Mouse (Mus musculus) heart, embryonic 14.5 days (tissue): ENCODE measurements around the gene Crtc1. TPM values are rescaled to one million over a fixed set of nuclear protein-coding genes. Genes with fewer than 3 reads are reported as not detected.

Experiments used
- ATAC-seq: fragments of 200-750 bp; cut with Nextera tagmentation; 2 replicates; pipeline ENCODE4 v1.8.0; 2017; ENCODE audit warnings: low read depth, moderate TSS enrichment; ENCODE audit not compliant: insufficient number of reproducible peaks, insufficient read depth, low FRiP score
- H3K27ac ChIP-seq, 2 experiments: fragments of 200-500 bp in 1 of 2; fragments of 300-500 bp in 1 of 2; sonication (generic) in 1 of 2; replicated peaks in 1 of 2; 2 replicates each; pipeline ENCODE4 v1.5.1; 2012 to 2014; ENCODE audit warnings: low read depth in 2 of 2, low read length in 2 of 2, control low read depth in 1 of 2, mild to moderate bottlenecking in 1 of 2, mixed read lengths in 1 of 2; ENCODE audit not compliant: control insufficient read depth in 1 of 2, insufficient read depth in 1 of 2
- H3K27me3 ChIP-seq: fragments of 300-500 bp; sonication (generic); 2 replicates; pipeline ENCODE4 v1.6.1; 2014; ENCODE audit warnings: mild to moderate bottlenecking, low read length, control low read depth; ENCODE audit not compliant: control insufficient read depth, insufficient read depth
- H3K36me3 ChIP-seq: fragments of 300-500 bp; sonication (generic); 2 replicates; pipeline ENCODE4 v1.6.1; 2014; ENCODE audit warnings: mild to moderate bottlenecking, control low read depth, low read length, mixed read lengths; ENCODE audit not compliant: control insufficient read depth, insufficient read depth
- H3K4me1 ChIP-seq, 2 experiments: fragments of 200-500 bp in 1 of 2; fragments of 300-500 bp in 1 of 2; sonication (generic) in 1 of 2; 2 replicates each; pipeline ENCODE4 v1.6.1; 2012 to 2014; ENCODE audit warnings: low read length in 2 of 2, control low read depth in 1 of 2, mixed read lengths in 1 of 2; ENCODE audit not compliant: control insufficient read depth in 2 of 2, insufficient read depth in 2 of 2
- H3K4me2 ChIP-seq: fragments of 300-500 bp; sonication (generic); 2 replicates; pipeline ENCODE4 v1.6.1; 2014; ENCODE audit warnings: mild to moderate bottlenecking, low read length
- H3K4me3 ChIP-seq, 2 experiments: fragments of 200-500 bp in 1 of 2; fragments of 300-500 bp in 1 of 2; sonication (generic) in 1 of 2; 2 replicates each; pipeline ENCODE4 v1.5.1; 2012 to 2014; ENCODE audit warnings: low read length in 2 of 2, mild to moderate bottlenecking in 2 of 2, control low read depth in 1 of 2, low read depth in 1 of 2, moderate library complexity in 1 of 2; ENCODE audit not compliant: control insufficient read depth in 1 of 2, insufficient read depth in 1 of 2
- H3K9ac ChIP-seq: fragments of 300-500 bp; sonication (generic); 2 replicates; pipeline ENCODE4 v1.6.1; 2014; ENCODE audit warnings: mild to moderate bottlenecking, low read length
- H3K9me3 ChIP-seq: fragments of 300-500 bp; sonication (generic); 2 replicates; pipeline ENCODE4 v1.6.1; 2016; ENCODE audit warnings: low read length, control low read depth; ENCODE audit not compliant: control insufficient read depth
- WGBS: fragments of 180-500 bp; shearing (Covaris S2); extraction: QIAGEN DNeasy Blood & Tissue Kit; methylation state at CpG from one replicate; pipeline ENCODE4 v1.1.7; 2014; 5-methylcytosine and 5-hydroxymethylcytosine counted together
- polyA plus RNA-seq: library from polyadenylated mRNA; unstranded; fragments of >200 nt; fragmentation: Nextera tagmentation; extraction: Ambion mirVana; gene quantifications from 2 replicates; pipeline ENCODE4 v1.2.1, GENCODE M21; 2014

Gene Crtc1
- polyA plus RNA-seq, 1 experiment from 2014 or later, result 12.2 TPM

GRCm38 (mm10) chr8:70467229-70467725, 27.9 kb upstream of the Crtc1 start:
- no peak overlapping the region for H3K9ac ChIP-seq
- ATAC-seq, result no peak
- H3K4me3 ChIP-seq, result no peak overlapping the region
- 66% methylated on average over 5 of the region's 5 CpGs for WGBS
- H3K36me3 ChIP-seq, result no peaks in the 10 kb centered on the region
- no peak overlapping the region for H3K27ac ChIP-seq
- H3K4me1 ChIP-seq, result peaks cover 42% of the 10 kb centered on the region in 2 experiments
- no peak overlapping the region for H3K4me2 ChIP-seq
- no peaks in the 10 kb centered on the region for H3K27me3 ChIP-seq
- H3K9me3 ChIP-seq, result no peaks in the 10 kb centered on the region

GRCm38 (mm10) chr8:70466771-70467170, 27.4 kb upstream of the Crtc1 start:
- WGBS, result 44% methylated on average over 11 of the region's 11 CpGs
- Histone ChIP-seq H3K27ac (no peak overlapping the region), H3K27me3 (no peaks in the 10 kb centered on the region), H3K4me1 (peaks cover 46 to 47% of the 10 kb centered on the region in 2 experiments), H3K9ac (no peak overlapping the region), H3K4me2 (no peak overlapping the region), H3K4me3 (no peak overlapping the region), H3K36me3 (no peaks in the 10 kb centered on the region), H3K9me3 (no peaks in the 10 kb centered on the region)
- no peak for ATAC-seq

GRCm38 (mm10) chr8:70466305-70466704, 26.9 kb upstream of the Crtc1 start:
- ATAC-seq, result no peak
- no peak overlapping the region for H3K27ac ChIP-seq
- peaks cover 50 to 51% of the 10 kb centered on the region in 2 experiments for H3K4me1 ChIP-seq

GRCm38 (mm10) chr8:70465701-70466100, 26.3 kb upstream of the Crtc1 start:
- Histone ChIP-seq H3K27ac (no peak overlapping the region), H3K9me3 (no peaks in the 10 kb centered on the region), H3K4me1 (peaks cover 51 to 57% of the 10 kb centered on the region in 2 experiments), H3K27me3 (no peaks in the 10 kb centered on the region), H3K4me2 (no peak overlapping the region), H3K4me3 (no peak overlapping the region), H3K9ac (no peak overlapping the region), H3K36me3 (no peaks in the 10 kb centered on the region)
- ATAC-seq, result no peak
- WGBS, result 95% methylated on average over 4 of the region's 4 CpGs

More at GRCm38 (mm10) chr8:70466305-70466704, 26.9 kb upstream of the Crtc1 start:
- Histone ChIP-seq H3K4me3 (no peak overlapping the region), H3K4me2 (no peak overlapping the region), H3K9ac (no peak overlapping the region), H3K27me3 (no peaks in the 10 kb centered on the region), H3K9me3 (no peaks in the 10 kb centered on the region), H3K36me3 (no peaks in the 10 kb centered on the region)
- 81% methylated on average over 4 of the region's 4 CpGs for WGBS

- Histone ChIP-seq H3K36me3 (no peaks in the 10 kb centered on the region), H3K4me1 (peaks cover 48 to 51% of the 10 kb centered on the region in 2 experiments), H3K27ac (no peak overlapping the region), H3K27me3 (no peaks in the 10 kb centered on the region), H3K4me2 (no peak overlapping the region), H3K9me3 (no peaks in the 10 kb centered on the region), H3K4me3 (no peak overlapping the region), H3K9ac (no peak overlapping the region)
- no peak for ATAC-seq
- WGBS, result 83% methylated on average over 6 of the region's 6 CpGs
These were observed 24.8 kb upstream of the Crtc1 start for GRCm38 (mm10) chr8:70464162-70464561.

GRCm38 (mm10) chr8:70463306-70463705, 23.9 kb upstream of the Crtc1 start:
- Histone ChIP-seq H3K9ac (no peak overlapping the region), H3K27me3 (no peaks in the 10 kb centered on the region), H3K27ac (no peak overlapping the region), H3K4me3 (no peak overlapping the region), H3K9me3 (no peaks in the 10 kb centered on the region), H3K4me2 (no peak overlapping the region), H3K4me1 (peaks cover 41 to 42% of the 10 kb centered on the region in 2 experiments), H3K36me3 (no peaks in the 10 kb centered on the region)
- WGBS, result 72% methylated on average over 4 of the region's 4 CpGs
- no peak for ATAC-seq

GRCm38 (mm10) chr8:70462516-70462813, 23.1 kb upstream of the Crtc1 start:
- no peak overlapping the region for H3K9ac ChIP-seq
- no peak overlapping the region for H3K4me2 ChIP-seq

GRCm38 (mm10) chr8:70461765-70462515, 22.6 kb upstream of the Crtc1 start:
- Histone ChIP-seq H3K4me2 (no peak overlapping the region), H3K36me3 (no peaks in the 10 kb centered on the region), H3K4me3 (no peak overlapping the region), H3K4me1 (peaks cover 28% of the 10 kb centered on the region in 2 experiments), H3K9ac (peak overlapping the region; percentile 25; the same call in 1 of the 2 replicates), H3K27me3 (no peaks in the 10 kb centered on the region), H3K27ac (no peak overlapping the region), H3K9me3 (no peaks in the 10 kb centered on the region)
- WGBS, result 70% methylated on average over 16 of the region's 16 CpGs
- ATAC-seq, result no peak

More at GRCm38 (mm10) chr8:70462516-70462813, 23.1 kb upstream of the Crtc1 start:
- H3K4me1 ChIP-seq, result peaks cover 33 to 34% of the 10 kb centered on the region in 2 experiments
- H3K27me3 ChIP-seq, result no peaks in the 10 kb centered on the region
- no peaks in the 10 kb centered on the region for H3K36me3 ChIP-seq
- 95% methylated on average over 8 of the region's 8 CpGs for WGBS
- no peak for ATAC-seq
- no peak overlapping the region for H3K27ac ChIP-seq
- no peak overlapping the region for H3K4me3 ChIP-seq
- H3K9me3 ChIP-seq, result no peaks in the 10 kb centered on the region
